Mouse (Mus musculus): ENCODE data around the gene Tigd3.

Gene Tigd3

DNA sequence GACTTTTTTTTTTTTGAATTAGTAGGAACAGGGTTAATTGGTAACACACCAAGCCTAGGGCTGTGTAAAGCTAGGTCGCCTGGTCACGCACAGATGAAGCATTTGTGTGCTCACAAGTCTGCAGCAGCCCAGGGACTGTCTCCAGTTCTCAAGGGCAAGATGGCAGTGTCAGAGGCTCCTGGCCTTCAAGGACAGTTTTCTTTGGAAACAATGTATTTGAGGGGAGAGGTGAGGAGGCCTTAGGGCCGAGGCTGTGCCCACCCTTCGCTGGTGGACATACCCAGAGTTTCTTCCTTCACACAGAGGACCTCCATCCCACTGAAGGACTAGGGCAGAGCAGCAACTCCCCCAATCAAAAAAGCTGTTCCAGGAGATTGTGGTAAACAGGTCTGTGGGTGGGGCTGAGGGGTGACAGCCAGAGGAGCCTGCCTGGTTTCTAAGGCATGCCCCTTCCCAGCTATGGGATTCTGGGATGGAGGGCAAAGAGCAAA lies 46.6 kb downstream of the Tigd3 start:
- no peak for DNase-seq (ENCODE audit: low spot score)

GRCm38 (mm10) chr19:5846557-5847305 lies 47.2 kb downstream of the Tigd3 start:
- DNase-seq (ENCODE audit: low spot score): peak; percentile 87

GRCm38 (mm10) chr19:5846154-5846553 lies 47.8 kb downstream of the Tigd3 start:
- no peak for DNase-seq (ENCODE audit: low spot score)

- DNase-seq (ENCODE audit: low spot score): peak; percentile 85
These were observed 48.4 kb downstream of the Tigd3 start for GRCm38 (mm10) chr19:5845319-5846135.

GRCm38 (mm10) chr19:5844831-5845318 lies 49.1 kb downstream of the Tigd3 start:
- no peak for DNase-seq (ENCODE audit: low spot score)

DNA sequence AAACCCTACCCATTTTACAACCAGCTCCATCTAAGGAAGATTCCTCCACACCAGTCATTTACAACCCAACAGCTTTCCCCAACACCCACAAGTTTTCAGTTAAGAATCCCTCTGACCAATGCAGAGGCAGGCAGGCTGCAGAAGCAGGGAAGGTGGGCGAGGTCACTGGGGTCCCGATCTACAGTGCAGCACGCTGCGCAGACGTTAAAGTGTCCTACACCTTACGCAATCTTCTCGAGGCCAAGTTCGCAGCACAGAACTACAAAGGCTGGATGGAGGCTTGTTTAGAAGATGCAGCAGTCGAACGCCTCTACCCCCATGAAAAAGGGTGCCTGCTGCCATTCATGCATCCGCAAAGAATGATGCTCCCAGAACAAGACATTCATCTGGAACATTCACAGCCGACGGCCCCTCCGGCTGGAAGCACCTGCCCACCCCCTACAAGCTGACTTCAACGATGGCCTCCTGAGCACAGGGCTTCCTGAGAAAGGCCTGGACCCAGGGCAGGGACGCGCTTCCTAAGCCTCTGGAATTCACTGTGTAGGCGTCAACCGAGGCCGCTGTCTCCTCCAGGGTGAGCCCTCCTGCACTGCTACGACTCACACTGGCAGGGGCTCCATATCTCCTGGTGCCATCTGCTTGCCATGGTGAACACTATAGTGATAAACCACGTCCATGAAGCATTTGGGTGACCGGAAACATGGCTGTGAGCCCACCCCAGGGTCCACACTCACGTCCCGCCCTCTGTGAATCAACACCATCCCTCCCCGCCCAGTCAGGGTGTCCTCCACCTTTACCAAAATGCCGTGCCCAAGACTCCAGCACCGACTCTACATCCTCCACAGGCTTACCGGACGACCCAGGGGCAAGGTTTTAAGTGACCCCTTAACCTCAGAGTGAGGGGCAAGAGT lies 49.9 kb downstream of the Tigd3 start:
- no peak for DNase-seq (ENCODE audit: low spot score)

DNA sequence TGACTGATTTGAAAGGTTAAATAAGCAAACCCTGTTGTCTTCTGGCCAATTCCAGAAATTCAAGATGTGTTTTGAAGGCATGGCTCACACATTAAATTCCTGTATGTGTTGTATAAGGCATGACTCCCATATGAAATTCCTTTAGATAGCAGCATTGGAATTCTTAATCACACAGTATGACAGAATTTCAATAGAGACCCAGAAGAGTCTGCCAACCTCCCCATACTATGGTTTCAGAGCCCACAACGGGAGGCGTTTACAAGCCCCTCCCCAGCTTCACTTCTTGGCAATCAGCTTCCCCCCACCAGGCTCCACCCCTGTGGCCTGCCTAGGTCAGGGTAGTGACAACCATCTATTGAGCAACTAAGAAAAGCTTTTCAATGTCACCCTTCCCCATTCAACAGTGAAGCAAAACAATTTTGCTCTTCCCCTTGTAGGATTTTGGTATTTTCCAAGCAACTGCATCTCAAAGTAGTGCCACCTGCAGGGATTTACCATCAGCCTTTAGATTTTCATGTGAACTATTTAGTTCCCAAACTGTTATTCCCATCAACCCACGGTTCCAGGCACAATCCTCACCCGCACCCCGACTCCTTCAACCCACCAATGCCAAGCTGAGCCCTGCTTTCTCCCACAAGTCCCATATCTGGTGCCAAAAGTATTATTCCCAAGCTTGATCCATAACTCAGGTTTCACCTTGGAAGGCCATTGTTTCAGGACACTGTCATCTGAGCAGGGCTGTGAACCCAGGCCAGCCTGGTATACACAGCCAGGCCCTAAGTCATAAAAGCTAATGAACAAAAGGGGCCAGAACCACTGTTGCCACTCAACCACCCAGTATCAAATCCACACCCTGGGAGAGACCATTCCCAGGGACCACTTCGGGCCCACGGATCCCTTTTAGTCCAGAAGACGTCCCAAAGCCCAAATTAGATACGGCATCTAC lies 50.9 kb downstream of the Tigd3 start:
- DNase-seq (ENCODE audit: low spot score): no peak

DNA sequence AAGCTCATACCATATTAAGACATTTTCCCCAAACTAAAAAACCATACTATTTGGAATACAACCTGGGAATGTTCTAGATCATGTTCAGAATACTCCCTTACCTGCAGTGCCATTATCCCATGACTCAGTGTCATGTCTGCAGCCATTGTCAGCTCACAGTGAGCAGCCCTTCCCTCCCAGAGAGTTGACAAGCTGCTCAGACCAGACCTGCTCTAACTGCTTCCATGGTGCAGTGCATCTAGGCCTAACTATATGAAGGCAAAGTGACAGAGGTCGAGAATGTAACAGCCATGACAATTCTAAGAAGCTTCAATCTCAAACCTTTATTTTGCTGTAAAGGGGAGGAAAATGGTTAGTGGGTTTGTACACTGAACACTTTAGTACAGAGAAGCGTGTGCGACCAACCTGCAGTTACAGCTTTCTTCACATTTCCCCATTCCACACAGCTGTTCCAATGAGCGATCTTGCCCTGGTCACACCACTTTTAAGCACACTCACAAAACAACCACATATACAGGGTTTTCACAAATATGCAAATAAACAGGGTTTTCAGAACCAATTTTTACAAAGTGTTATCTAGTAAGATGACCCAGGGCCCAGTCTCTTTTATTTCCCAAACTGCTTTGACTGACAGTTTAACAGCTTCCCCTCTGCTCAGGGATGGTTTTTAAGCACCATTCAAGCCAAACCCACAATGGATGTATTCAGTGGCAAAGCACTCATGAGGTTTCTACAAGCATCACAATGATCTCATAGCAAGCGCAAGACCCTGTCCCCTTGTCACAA lies 51.8 kb downstream of the Tigd3 start:
- DNase-seq (ENCODE audit: low spot score): no peak

DNA sequence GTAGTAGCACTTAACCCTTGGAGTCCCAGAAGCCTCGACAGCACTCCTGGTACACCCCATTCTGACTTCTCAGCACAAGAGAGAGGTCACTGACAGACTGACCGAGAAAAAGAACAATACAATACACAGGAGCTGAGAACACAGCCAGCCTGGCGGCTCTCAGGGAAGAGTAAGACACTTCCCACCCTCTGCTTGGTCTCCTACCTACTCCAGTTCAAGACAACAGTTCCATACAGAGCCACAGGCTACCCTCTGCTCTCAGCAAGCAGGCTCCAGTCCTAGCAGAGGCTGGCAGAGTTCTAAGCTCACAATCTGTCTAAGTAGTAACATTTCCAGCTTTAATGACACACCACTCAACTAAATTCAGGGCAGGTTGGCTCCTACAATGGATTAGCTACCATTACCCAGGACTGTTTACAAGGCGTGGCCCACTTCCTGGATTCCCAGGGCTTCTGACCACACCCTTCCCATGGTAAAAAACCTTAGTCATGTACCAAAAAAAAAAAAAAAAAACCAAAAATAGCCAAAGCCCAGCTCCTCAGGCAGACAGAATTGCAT lies 52.5 kb downstream of the Tigd3 start:
- no peak for DNase-seq (ENCODE audit: low spot score)

All from layer of hippocampus, adult 9-10 months (tissue).